Mouse (Mus musculus): Measurements from ENCODE around the gene Gm44805. TPM values are rescaled to one million over a fixed set of nuclear protein-coding genes. Genes with fewer than 3 reads are reported as not detected.
A peak's percentile ranks its signal among the peaks of the same experiment; 100 is the strongest.

The Gm44805 gene
- polyA plus RNA-seq, 1 experiment = not detected

DNA sequence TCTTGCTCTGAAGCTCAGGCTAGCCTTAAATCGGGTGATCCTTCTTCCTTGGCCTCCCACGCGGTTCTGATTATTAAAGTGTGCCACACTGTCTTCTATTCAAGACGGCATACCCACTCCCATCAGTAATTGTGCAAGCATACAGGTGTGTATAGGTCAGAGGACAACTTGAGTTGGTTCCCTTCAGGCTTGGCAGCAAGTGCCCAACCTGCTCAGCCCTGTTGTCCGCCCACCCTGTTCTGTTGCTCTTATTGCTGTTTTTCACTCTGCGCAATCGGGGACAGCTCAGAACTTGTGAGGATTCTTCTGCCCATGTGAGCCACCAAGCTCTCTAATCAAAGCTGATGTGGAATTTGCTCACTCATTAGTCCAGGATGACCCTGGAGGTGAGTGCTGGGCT is 24.0 kb upstream of the Gm44805 start:
- H3K4me2 ChIP-seq (ENCODE audit: low read depth) = no peak overlapping the region
- H3K27me3 ChIP-seq (ENCODE audit: control insufficient read depth, insufficient read depth, insufficient read length) = no peaks in the 10 kb centered on the region
- no peak overlapping the region for H3ac ChIP-seq (ENCODE audit: control insufficient read depth, insufficient read length)
- no peaks in the 10 kb centered on the region for H3K79me2 ChIP-seq (ENCODE audit: control insufficient read depth, insufficient read depth)
- peaks cover 4% of the 10 kb centered on the region for H3K36me3 ChIP-seq (ENCODE audit: control insufficient read depth, insufficient read depth)
- TF ChIP-seq TCF3 (IDR thresholded peaks at IDR 0.05; ENCODE audit: insufficient read length, low read depth) (no peak), USF1 (IDR thresholded peaks at IDR 0.05; ENCODE audit: low read depth) (no peak), POLR2AphosphoS2 (IDR thresholded peaks at IDR 0.05; ENCODE audit: insufficient read length, low read depth) (no peak), MYOG (IDR thresholded peaks at IDR 0.05; ENCODE audit: control insufficient read depth in 1 of 3, insufficient read depth in 1 of 3, insufficient read length in 2 of 3, low read depth in 2 of 3) (no peak), E2F4 (IDR thresholded peaks at IDR 0.05; ENCODE audit: insufficient read depth) (no peak), SRF (IDR thresholded peaks at IDR 0.05; ENCODE audit: control insufficient read depth, insufficient read length, low read depth) (no peak), REST (IDR thresholded peaks at IDR 0.05; ENCODE audit: insufficient read depth, insufficient read length) (no peak), CEBPB (IDR thresholded peaks at IDR 0.05; ENCODE audit: insufficient read depth, poor library complexity, severe bottlenecking) (no peak), TCF12 (IDR thresholded peaks at IDR 0.05; ENCODE audit: insufficient read depth, poor library complexity, severe bottlenecking) (no peak), MYOD1 (IDR thresholded peaks at IDR 0.05; ENCODE audit: control insufficient read depth in 1 of 3, insufficient read length in 2 of 3, low read depth in 2 of 3) (no peak), MAX (IDR thresholded peaks at IDR 0.05; ENCODE audit: low read depth) (no peak), POLR2A (IDR thresholded peaks at IDR 0.05; ENCODE audit: insufficient read length, low read depth) (no peak)
- H3K4me3 ChIP-seq = no peak overlapping the region

DNA sequence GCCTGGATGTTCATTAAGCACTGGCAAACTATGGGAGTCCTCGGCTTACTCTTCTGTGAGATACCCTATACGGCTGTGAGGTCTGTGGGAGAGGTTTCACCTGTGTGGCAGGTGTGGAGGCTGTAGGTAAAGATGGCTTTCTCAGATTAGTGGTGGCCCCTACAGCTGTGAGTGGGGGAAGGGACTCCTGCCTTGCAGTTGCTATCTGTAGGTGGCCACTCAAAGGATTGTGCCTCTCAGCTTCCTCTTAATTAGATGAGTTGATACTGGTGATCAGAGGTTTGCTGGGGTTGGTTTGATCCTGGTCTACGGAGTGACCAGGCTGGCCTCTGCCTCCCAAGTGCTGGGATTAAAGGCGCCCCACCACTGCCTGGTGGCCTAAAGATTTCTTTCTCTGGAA is 23.3 kb upstream of the Gm44805 start:
- peaks cover 1% of the 10 kb centered on the region for H3K36me3 ChIP-seq (ENCODE audit: control insufficient read depth, insufficient read depth)
- no peak for TF ChIP-seq SRF (IDR thresholded peaks at IDR 0.05; ENCODE audit: control insufficient read depth, insufficient read length, low read depth)
- no peaks in the 10 kb centered on the region for H3K79me2 ChIP-seq (ENCODE audit: control insufficient read depth, insufficient read depth)

GRCm38 (mm10) chr7:19702859-19703555 is 21.8 kb upstream of the Gm44805 start:
- Histone ChIP-seq H3ac (ENCODE audit: control insufficient read depth, insufficient read length) (no peak overlapping the region), H3K36me3 (ENCODE audit: control insufficient read depth, insufficient read depth) (no peaks in the 10 kb centered on the region), H3K27me3 (ENCODE audit: control insufficient read depth, insufficient read depth, insufficient read length) (no peaks in the 10 kb centered on the region), H3K79me2 (ENCODE audit: control insufficient read depth, insufficient read depth) (no peaks in the 10 kb centered on the region), H3K4me3 (no peak overlapping the region), H3K4me2 (ENCODE audit: low read depth) (no peak overlapping the region)
- TF ChIP-seq MYOD1 (IDR thresholded peaks at IDR 0.05; ENCODE audit: control insufficient read depth in 1 of 3, insufficient read length in 2 of 3, low read depth in 2 of 3) = no peak
- no peak for TF ChIP-seq E2F4 (IDR thresholded peaks at IDR 0.05; ENCODE audit: insufficient read depth)
- no peak for TF ChIP-seq TCF3 (IDR thresholded peaks at IDR 0.05; ENCODE audit: insufficient read length, low read depth)
- no peak for TF ChIP-seq SRF (IDR thresholded peaks at IDR 0.05; ENCODE audit: control insufficient read depth, insufficient read length, low read depth)
- TF ChIP-seq POLR2A (IDR thresholded peaks at IDR 0.05; ENCODE audit: insufficient read length, low read depth) = no peak
- no peak for TF ChIP-seq MAX (IDR thresholded peaks at IDR 0.05; ENCODE audit: low read depth)
- TF ChIP-seq REST (IDR thresholded peaks at IDR 0.05; ENCODE audit: insufficient read depth, insufficient read length) = no peak
- TF ChIP-seq MYOG (IDR thresholded peaks at IDR 0.05; ENCODE audit: control insufficient read depth in 1 of 3, insufficient read depth in 1 of 3, insufficient read length in 2 of 3, low read depth in 2 of 3) = no peak
- no peak for TF ChIP-seq POLR2AphosphoS2 (IDR thresholded peaks at IDR 0.05; ENCODE audit: insufficient read length, low read depth)
- TF ChIP-seq TCF12 (IDR thresholded peaks at IDR 0.05; ENCODE audit: insufficient read depth, poor library complexity, severe bottlenecking) = no peak
- TF ChIP-seq USF1 (IDR thresholded peaks at IDR 0.05; ENCODE audit: low read depth) = no peak

More for the DNA sequence above, 23.3 kb upstream of the Gm44805 start:
- H3K4me3 ChIP-seq = no peak overlapping the region
- no peak overlapping the region for H3ac ChIP-seq (ENCODE audit: control insufficient read depth, insufficient read length)
- no peaks in the 10 kb centered on the region for H3K27me3 ChIP-seq (ENCODE audit: control insufficient read depth, insufficient read depth, insufficient read length)
- no peak overlapping the region for H3K4me2 ChIP-seq (ENCODE audit: low read depth)

DNA sequence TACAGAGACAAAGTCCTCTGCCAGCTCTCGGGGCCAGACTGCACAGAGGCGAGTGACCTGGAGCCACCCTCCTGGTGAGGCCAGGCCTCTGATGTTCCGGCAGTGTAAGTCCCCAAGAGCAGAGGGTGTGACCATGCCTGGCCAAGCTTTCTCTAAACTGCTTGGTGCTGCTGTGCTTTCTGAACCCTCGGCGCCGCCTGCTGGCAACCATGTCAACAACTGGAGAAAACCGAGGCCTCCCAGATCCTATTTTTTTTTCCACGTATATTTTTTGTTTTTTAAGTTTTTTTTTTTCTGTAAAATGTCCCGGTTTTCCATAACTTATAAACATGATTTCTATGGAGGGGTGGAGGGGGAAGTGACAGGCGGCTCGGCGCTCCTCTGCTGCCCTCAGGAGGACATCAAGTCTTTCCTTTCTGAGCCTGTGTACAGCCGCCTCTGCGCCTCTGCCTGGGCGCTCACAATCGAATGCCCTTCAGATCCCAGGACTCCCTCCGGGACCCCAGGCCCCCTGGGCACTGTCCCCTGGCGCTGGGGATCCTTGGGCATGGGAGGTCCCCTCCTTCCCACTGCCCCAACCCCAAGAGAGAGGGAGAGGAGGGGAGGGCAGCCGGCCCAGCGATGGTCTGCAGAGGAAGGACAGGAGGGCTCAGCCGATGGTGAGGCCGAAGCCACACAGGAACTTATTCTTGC is 20.0 kb upstream of the Gm44805 start:
- Histone ChIP-seq H3K4me2 (ENCODE audit: low read depth) (no peak overlapping the region), H3K27me3 (ENCODE audit: control insufficient read depth, insufficient read depth, insufficient read length) (no peaks in the 10 kb centered on the region)
- no peak for TF ChIP-seq TCF3 (IDR thresholded peaks at IDR 0.05; ENCODE audit: insufficient read length, low read depth)
- TF ChIP-seq POLR2AphosphoS2 (IDR thresholded peaks at IDR 0.05; ENCODE audit: insufficient read length, low read depth) = peak; percentile 14
- TF ChIP-seq MYOG (IDR thresholded peaks at IDR 0.05; ENCODE audit: control insufficient read depth in 1 of 3, insufficient read depth in 1 of 3, insufficient read length in 2 of 3, low read depth in 2 of 3) = no peak

GRCm38 (mm10) chr7:19700299-19701068 is 19.3 kb upstream of the Gm44805 start:
- Histone ChIP-seq H3K4me2 (ENCODE audit: low read depth) (no peak overlapping the region), H3K36me3 (ENCODE audit: control insufficient read depth, insufficient read depth) (no peaks in the 10 kb centered on the region), H3K4me3 (no peak overlapping the region), H3K79me2 (ENCODE audit: control insufficient read depth, insufficient read depth) (no peaks in the 10 kb centered on the region), H3ac (ENCODE audit: control insufficient read depth, insufficient read length) (no peak overlapping the region), H3K27me3 (ENCODE audit: control insufficient read depth, insufficient read depth, insufficient read length) (no peaks in the 10 kb centered on the region)
- no peak for TF ChIP-seq MAX (IDR thresholded peaks at IDR 0.05; ENCODE audit: low read depth)
- TF ChIP-seq SRF (IDR thresholded peaks at IDR 0.05; ENCODE audit: control insufficient read depth, insufficient read length, low read depth) = no peak
- no peak for TF ChIP-seq MYOD1 (IDR thresholded peaks at IDR 0.05; ENCODE audit: control insufficient read depth in 1 of 3, insufficient read length in 2 of 3, low read depth in 2 of 3)
- TF ChIP-seq TCF3 (IDR thresholded peaks at IDR 0.05; ENCODE audit: insufficient read length, low read depth) = no peak
- TF ChIP-seq E2F4 (IDR thresholded peaks at IDR 0.05; ENCODE audit: insufficient read depth) = no peak
- peak; percentile 51 for TF ChIP-seq POLR2AphosphoS2 (IDR thresholded peaks at IDR 0.05; ENCODE audit: insufficient read length, low read depth)
- TF ChIP-seq REST (IDR thresholded peaks at IDR 0.05; ENCODE audit: insufficient read depth, insufficient read length) = no peak
- no peak for TF ChIP-seq TCF12 (IDR thresholded peaks at IDR 0.05; ENCODE audit: insufficient read depth, poor library complexity, severe bottlenecking)

More for the DNA sequence above, 20.0 kb upstream of the Gm44805 start:
- H3K4me3 ChIP-seq = no peak overlapping the region
- no peak overlapping the region for H3ac ChIP-seq (ENCODE audit: control insufficient read depth, insufficient read length)
- no peaks in the 10 kb centered on the region for H3K36me3 ChIP-seq (ENCODE audit: control insufficient read depth, insufficient read depth)
- no peaks in the 10 kb centered on the region for H3K79me2 ChIP-seq (ENCODE audit: control insufficient read depth, insufficient read depth)
